Mouse (Mus musculus): Measurements from ENCODE around the gene Icosl.
"Not testable (repeated sequence)": the region's sequence is repeated elsewhere in the genome, so short reads cannot be mapped to it uniquely, and the experiment has no call there.

Gene Icosl

GRCm38 (mm10) chr10:78114521-78115092, 45.5 kb downstream of the Icosl start:
- DNase-seq (ENCODE audit: low read depth, low spot score): no peak

- no peak for DNase-seq (ENCODE audit: low read depth, low spot score)
Measured at GRCm38 (mm10) chr10:78115153-78115552, 46.1 kb downstream of the Icosl start.

- DNase-seq (ENCODE audit: low read depth, low spot score): no peak
Measured at GRCm38 (mm10) chr10:78119422-78119821, 50.3 kb downstream of the Icosl start.

- not testable (repeated sequence) for DNase-seq (ENCODE audit: low read depth, low spot score)
Measured at GRCm38 (mm10) chr10:78124137-78124536, 55.0 kb downstream of the Icosl start.

GRCm38 (mm10) chr10:78125061-78125460, 56.0 kb downstream of the Icosl start:
- DNase-seq (ENCODE audit: low read depth, low spot score): not testable (repeated sequence)

GRCm38 (mm10) chr10:78126311-78126710, 57.2 kb downstream of the Icosl start:
- DNase-seq (ENCODE audit: low read depth, low spot score): no peak

- DNase-seq (ENCODE audit: low read depth, low spot score): no peak
Measured at GRCm38 (mm10) chr10:78127046-78127870, 58.2 kb downstream of the Icosl start.

GRCm38 (mm10) chr10:78127931-78128330, 58.8 kb downstream of the Icosl start:
- no peak for DNase-seq (ENCODE audit: low read depth, low spot score)

GRCm38 (mm10) chr10:78128647-78129046, 59.5 kb downstream of the Icosl start:
- no peak for DNase-seq (ENCODE audit: low read depth, low spot score)

GRCm38 (mm10) chr10:78129423-78129822, 60.3 kb downstream of the Icosl start:
- no peak for DNase-seq (ENCODE audit: low read depth, low spot score)

GRCm38 (mm10) chr10:78129998-78130397, 60.9 kb downstream of the Icosl start:
- DNase-seq (ENCODE audit: low read depth, low spot score): no peak
